Mouse (Mus musculus) neural tube, embryonic 10.5 days (tissue): ENCODE data around the gene Nat9.
A peak's percentile ranks its signal among the peaks of the same experiment; 100 is the strongest.

Source experiments
- DNase-seq: peaks from one replicate; pipeline ENCODE4 v3.0.0-alpha.2; 2017; ENCODE audit warnings: low spot score; ENCODE audit errors: extremely low spot score

Gene Nat9

GRCm38 (mm10) chr11:115153699-115154292 lies 33.9 kb downstream of the Nat9 start:
- DNase-seq = peak; percentile 83

GRCm38 (mm10) chr11:115153088-115153487 lies 34.6 kb downstream of the Nat9 start:
- no peak for DNase-seq

GRCm38 (mm10) chr11:115151755-115152429 lies 35.8 kb downstream of the Nat9 start:
- peak; percentile 89 for DNase-seq

- no peak for DNase-seq
Observed at GRCm38 (mm10) chr11:115150741-115151254, 36.9 kb downstream of the Nat9 start.

- DNase-seq = no peak
Observed at GRCm38 (mm10) chr11:115147813-115148212, 39.8 kb downstream of the Nat9 start.

- DNase-seq = no peak
Observed at GRCm38 (mm10) chr11:115141970-115142369, 45.7 kb downstream of the Nat9 start.

- no peak for DNase-seq
Observed at GRCm38 (mm10) chr11:115138597-115139262, 48.9 kb downstream of the Nat9 start.

- DNase-seq = no peak
Observed at GRCm38 (mm10) chr11:115133800-115134199, 53.9 kb downstream of the Nat9 start, which contains the start of gene Cd300lf. Gene Cd300lf (minus strand): TSS chr11:115133992.
